ENCODE assay signal across 9 mouse cellular contexts in genomic region chr15:31381936-31382468, GRCm38 (mm10). TPM values are rescaled to one million over a fixed set of nuclear protein-coding genes. Genes with fewer than 3 reads are reported as not detected.
DNase-seq lines count a peak whose midpoint lies in the region; ATAC-seq and TF ChIP-seq lines count a peak whose summit lies in the region.
"Had no signal": no experiment of that assay in that cellular context is flagged by ENCODE, and none has a peak within 500 bp of the region (broad histone marks: within the 10 kb centered on the region; RNA-seq: fewer than 3 reads in every experiment).

No protein-coding gene starts in this region.

- no peak overlapping the region for H3K27ac ChIP-seq in MEL (ENCODE audit: control insufficient read depth, low read depth, low read length)
- H3K27ac ChIP-seq in heart, embryonic 15.5 days: peak overlapping the region; percentile 24; the same call in 1 of the 2 replicates
- H3K27ac ChIP-seq: neural tube, embryonic 13.5 days had no signal

- H3K27me3 ChIP-seq in MEL (ENCODE audit: control insufficient read depth in 1 of 2, insufficient read depth in 2 of 2, low read length in 2 of 2): no peaks in the 10 kb centered on the region; a peak in 1 of 4 replicates
- H3K27me3 ChIP-seq in heart, embryonic 15.5 days: no peaks in the 10 kb centered on the region
- H3K27me3 ChIP-seq: neural tube, embryonic 13.5 days had no signal

- H3K4me1 ChIP-seq in MEL (ENCODE audit: control insufficient read depth in 1 of 2, insufficient read depth in 2 of 2, low read length in 2 of 2): peaks cover 5 to 17% of the 10 kb centered on the region in 2 experiments; a peak in 3 of 4 replicates
- H3K4me1 ChIP-seq in heart, embryonic 15.5 days (replicated peaks): peaks cover 11% of the 10 kb centered on the region
- H3K4me1 ChIP-seq: neural tube, embryonic 13.5 days had no signal

- WGBS in heart, embryonic 15.5 days: 21% methylated on average over 11 of the region's 11 CpGs

- H3K36me3 ChIP-seq in MEL (ENCODE audit: control insufficient read depth in 1 of 2, insufficient read depth in 2 of 2, low read length in 2 of 2): peaks cover 0 to 14% of the 10 kb centered on the region in 2 experiments; a peak in 2 of 4 replicates
- H3K36me3 ChIP-seq in heart, embryonic 15.5 days: no peaks in the 10 kb centered on the region
- H3K36me3 ChIP-seq: neural tube, embryonic 13.5 days had no signal

- ATAC-seq in heart, embryonic 15.5 days (replicated peaks; ENCODE audit: insufficient number of reproducible peaks, insufficient read depth, low FRiP score, low read depth): peak; percentile 83

- 0 out of 2 replicates have a peak overlapping the region, but pooled peaks have one; percentile 0 for H3K9ac ChIP-seq in MEL (ENCODE audit: control insufficient read depth, low read depth, low read length, poor library complexity, severe bottlenecking)
- H3K9ac ChIP-seq in heart, embryonic 15.5 days: no peak overlapping the region
- H3K9ac ChIP-seq: neural tube, embryonic 13.5 days had no signal

- no peak for TF ChIP-seq RAD21 in MEL (IDR thresholded peaks at IDR 0.05; ENCODE audit: low read depth, low read length)

- peak overlapping the region in 1 of 2 experiments; percentile 3; a peak in 1 of 4 replicates for H3K4me3 ChIP-seq in MEL (ENCODE audit: control insufficient read depth in 1 of 2, insufficient read depth in 1 of 2, low read depth in 2 of 2, low read length in 2 of 2)
- H3K4me3 ChIP-seq in heart, embryonic 15.5 days: no peak overlapping the region
- H3K4me3 ChIP-seq: neural tube, embryonic 13.5 days had no signal

- H3K79me2 ChIP-seq in MEL (ENCODE audit: control insufficient read depth, insufficient read depth, low read length, poor library complexity): no peaks in the 10 kb centered on the region

- no peak for TF ChIP-seq CTCF in MEL (IDR thresholded peaks at IDR 0.05 in 2 of 3, conservative IDR thresholded peaks at IDR 0.05 in 1 of 3; ENCODE audit: control insufficient read depth in 1 of 3, insufficient read depth in 1 of 3, low read depth in 2 of 3, low read length in 3 of 3, poor library complexity in 1 of 3, severe bottlenecking in 1 of 3)

- no peaks in the 10 kb centered on the region for H3K9me3 ChIP-seq in MEL (replicated peaks; ENCODE audit: insufficient read depth, low read length)
- no peaks in the 10 kb centered on the region for H3K9me3 ChIP-seq in heart, embryonic 15.5 days (replicated peaks)

- DNase-seq in ES-CJ7 (ENCODE audit: low read depth, low spot score) (peak; percentile 14), MEL (ENCODE audit: low read depth, low spot score) (peak; percentile 73)
- peak; percentile 72 to 90 for DNase-seq in kidney, postnatal 25 days
- DNase-seq in urinary bladder, postnatal 14 days (ENCODE audit: low spot score): no peak
- no peak for DNase-seq in right cerebral cortex, postnatal 10 days (ENCODE audit: low spot score in 2 of 2)
- DNase-seq in urinary bladder, postnatal 36 days (ENCODE audit: low spot score in 2 of 2): no peak
- no peak for DNase-seq in cerebellum, adult 8-10 months

- no peak for TF ChIP-seq POLR2A in MEL (IDR thresholded peaks at IDR 0.05; ENCODE audit: control insufficient read depth in 1 of 2, insufficient read depth in 1 of 2, low read depth in 1 of 2, low read length in 2 of 2, poor library complexity in 1 of 2)

- no peak overlapping the region for H3K4me2 ChIP-seq in heart, embryonic 15.5 days
- H3K4me2 ChIP-seq: neural tube, embryonic 13.5 days had no signal

- TF ChIP-seq EP300 in MEL (IDR thresholded peaks at IDR 0.05; ENCODE audit: low read depth in 1 of 2, low read length in 2 of 2): peak; percentile 35 to 62; a peak in 2 of 4 replicates

TF ChIP-seq in MEL, 35 proteins besides CTCF, POLR2A, EP300 and RAD21:
- TF ChIP-seq GATA1 (IDR thresholded peaks at IDR 0.05; ENCODE audit: low read depth, low read length) (peak; percentile 74), ETS1 (IDR thresholded peaks at IDR 0.05; ENCODE audit: low read depth, low read length) (peak; percentile 60; the same call in 1 of the 2 replicates), NELFE (IDR thresholded peaks at IDR 0.05; ENCODE audit: low read depth, low read length) (no peak), JUND (IDR thresholded peaks at IDR 0.05; ENCODE audit: low read depth, low read length) (no peak), ZNF384 (IDR thresholded peaks at IDR 0.05; ENCODE audit: low read depth, low read length) (peak; percentile 63; the same call in 1 of the 2 replicates), RCOR1 (IDR thresholded peaks at IDR 0.05; ENCODE audit: low read depth, low read length) (peak; percentile 41; the same call in 1 of the 2 replicates), TCF12 (IDR thresholded peaks at IDR 0.05; ENCODE audit: low read depth, low read length) (peak; percentile 26; the same call in 1 of the 2 replicates)

RNA-seq across cellular contexts. Expression of gene Ankrd33b, which starts 14.5 kb away (rescaled TPM):
- 12.0 and 16.1 TPM in 2 replicates for total RNA-seq in MEL (2012; rRNA removed)
- polyA plus RNA-seq in MEL (2012; ENCODE audit: insufficient read depth in 1 of 2, insufficient read length in 2 of 2, low read depth in 1 of 2, low replicate concordance in 2 of 2, missing spikeins in 1 of 2): 10 to 100 TPM in 1 of 2 experiments, not detected in 1; 11.1 TPM
- polyA plus RNA-seq in heart, embryonic 15.5 days (2015; fragmentation: Nextera tagmentation; extraction: Ambion mirVana): 3.5 and 4.3 TPM in 2 replicates

Comparison
In these comparisons a context has a peak if more than half of its experiments do, and no peak if none do; other contexts are left out.
1. DNase-seq: peak in ES-CJ7 (single experiment), MEL (single experiment) and kidney, postnatal 25 days (2 of 2); none in urinary bladder, postnatal 14 days (single experiment), right cerebral cortex, postnatal 10 days (0 of 2), urinary bladder, postnatal 36 days (0 of 2) and cerebellum, adult 8-10 months (single experiment).